14 mouse cellular contexts compared by ENCODE assay signal in the genomic region with DNA sequence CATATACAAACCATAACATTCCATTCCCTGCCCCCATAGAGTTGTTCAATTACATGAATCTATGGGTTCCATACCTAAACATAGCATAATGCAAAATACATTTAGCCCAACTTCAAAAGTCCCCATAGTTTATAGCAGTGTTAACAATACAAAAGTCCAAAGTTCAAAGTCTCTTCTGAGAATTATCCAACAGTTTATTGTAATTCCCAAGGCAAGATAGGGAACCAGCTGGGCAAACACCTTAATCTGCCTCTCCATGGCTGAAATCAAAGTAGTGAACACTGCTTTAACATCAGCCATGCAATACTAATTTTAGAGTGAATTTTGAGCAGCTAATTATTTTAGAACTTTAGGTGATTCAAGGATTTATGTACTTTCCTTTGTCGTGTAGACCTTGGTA.
DNase-seq lines count a peak whose midpoint lies in the region; ATAC-seq and TF ChIP-seq lines count a peak whose summit lies in the region.
"Had no signal": no experiment of that assay in that cellular context is flagged by ENCODE, and none has a peak within 500 bp of the region (broad histone marks: within the 10 kb centered on the region; RNA-seq: fewer than 3 reads in every experiment).

No protein-coding gene starts in this region.

- ATAC-seq in kidney, embryonic 16.5 days (ENCODE audit: low FRiP score, low TSS enrichment): no peak
- ATAC-seq in intestine, embryonic 15.5 days: peak; percentile 67
- ATAC-seq in intestine, embryonic 16.5 days: peak; percentile 94
- 0 out of 2 replicates have a peak, but pooled peaks have one; percentile 14 for ATAC-seq in stomach, embryonic 15.5 days (ENCODE audit: insufficient read depth, low FRiP score, low read depth)
- ATAC-seq in granulocyte monocyte progenitor cell, adult 5-6 weeks (replicated peaks; ENCODE audit: poor library complexity, severe bottlenecking): no peak
- ATAC-seq: forebrain, embryonic 16.5 days had no signal

- TF ChIP-seq CTCF in kidney, adult 2 months (conservative IDR thresholded peaks at IDR 0.05; ENCODE audit: insufficient read depth, insufficient read length, low read depth, low read length): no peak
- no peak for TF ChIP-seq CTCF in lung, adult 2 months (IDR thresholded peaks at IDR 0.05; ENCODE audit: insufficient read depth, low read length)

- 46% methylated on average over 1 of the region's 1 CpGs for WGBS in kidney, adult 2 months
- 45% methylated on average over 1 of the region's 1 CpGs for WGBS in kidney, embryonic 16.5 days
- WGBS in intestine, embryonic 15.5 days: 48% methylated on average over 1 of the region's 1 CpGs
- WGBS in intestine, embryonic 16.5 days: 57% methylated on average over 1 of the region's 1 CpGs
- WGBS in stomach, embryonic 15.5 days: 42% methylated on average over 1 of the region's 1 CpGs
- WGBS in lung, adult 2 months: 49% methylated on average over 1 of the region's 1 CpGs

- H3K27ac ChIP-seq in kidney, adult 2 months (ENCODE audit: insufficient read depth, low read depth, low read length): no peak overlapping the region
- no peak overlapping the region for H3K27ac ChIP-seq in kidney, embryonic 16.5 days (ENCODE audit: low read length)
- no peak overlapping the region for H3K27ac ChIP-seq in intestine, embryonic 15.5 days
- H3K27ac ChIP-seq in intestine, embryonic 16.5 days (ENCODE audit: low read length): no peak overlapping the region
- no peak overlapping the region for H3K27ac ChIP-seq in stomach, embryonic 15.5 days
- H3K27ac ChIP-seq: embryonic facial prominence, embryonic 13.5 days; embryonic facial prominence, embryonic 15.5 days; forebrain, embryonic 10.5 days; forebrain, embryonic 13.5 days had no signal

- H3K9me3 ChIP-seq in kidney, embryonic 16.5 days (ENCODE audit: low read length): no peaks in the 10 kb centered on the region
- H3K9me3 ChIP-seq in intestine, embryonic 15.5 days: no peaks in the 10 kb centered on the region
- no peaks in the 10 kb centered on the region for H3K9me3 ChIP-seq in intestine, embryonic 16.5 days (ENCODE audit: control insufficient read depth, low read length)
- H3K9me3 ChIP-seq in stomach, embryonic 15.5 days: no peaks in the 10 kb centered on the region
- H3K9me3 ChIP-seq: embryonic facial prominence, embryonic 13.5 days; embryonic facial prominence, embryonic 15.5 days; forebrain, embryonic 10.5 days; forebrain, embryonic 13.5 days had no signal

- no peak overlapping the region for H3K4me2 ChIP-seq in kidney, embryonic 16.5 days (replicated peaks; ENCODE audit: low read depth, low read length)
- H3K4me2 ChIP-seq in intestine, embryonic 15.5 days (replicated peaks): no peak overlapping the region
- H3K4me2 ChIP-seq in intestine, embryonic 16.5 days (ENCODE audit: low read depth, low read length): no peak overlapping the region
- H3K4me2 ChIP-seq in stomach, embryonic 15.5 days: no peak overlapping the region
- H3K4me2 ChIP-seq: embryonic facial prominence, embryonic 13.5 days; embryonic facial prominence, embryonic 15.5 days; forebrain, embryonic 13.5 days had no signal

- H3K4me3 ChIP-seq in kidney, adult 2 months (ENCODE audit: insufficient read depth, low read depth, low read length): no peak overlapping the region
- no peak overlapping the region for H3K4me3 ChIP-seq in kidney, embryonic 16.5 days (ENCODE audit: low read length)
- H3K4me3 ChIP-seq in intestine, embryonic 15.5 days (replicated peaks): no peak overlapping the region
- H3K4me3 ChIP-seq in intestine, embryonic 16.5 days (ENCODE audit: low read length): no peak overlapping the region
- no peak overlapping the region for H3K4me3 ChIP-seq in stomach, embryonic 15.5 days (replicated peaks)
- no peak overlapping the region for H3K4me3 ChIP-seq in lung, adult 2 months (replicated peaks; ENCODE audit: extremely low read depth, low read depth, low read length)
- H3K4me3 ChIP-seq: embryonic facial prominence, embryonic 13.5 days; embryonic facial prominence, embryonic 15.5 days; erythroblast, embryonic 14.5 days; forebrain, embryonic 10.5 days; forebrain, embryonic 13.5 days had no signal

- no peaks in the 10 kb centered on the region for H3K36me3 ChIP-seq in kidney, adult 2 months (ENCODE audit: control insufficient read depth, insufficient read depth, low read length)
- H3K36me3 ChIP-seq in kidney, embryonic 16.5 days (ENCODE audit: insufficient read depth, low read length): no peaks in the 10 kb centered on the region
- no peaks in the 10 kb centered on the region for H3K36me3 ChIP-seq in intestine, embryonic 15.5 days
- H3K36me3 ChIP-seq in intestine, embryonic 16.5 days (ENCODE audit: control insufficient read depth, insufficient read depth, low read length): no peaks in the 10 kb centered on the region
- H3K36me3 ChIP-seq in stomach, embryonic 15.5 days: no peaks in the 10 kb centered on the region
- H3K36me3 ChIP-seq: embryonic facial prominence, embryonic 13.5 days; embryonic facial prominence, embryonic 15.5 days; forebrain, embryonic 10.5 days had no signal

- no peaks in the 10 kb centered on the region for H3K4me1 ChIP-seq in kidney, adult 2 months (ENCODE audit: control insufficient read depth, insufficient read depth, low read length)
- no peaks in the 10 kb centered on the region for H3K4me1 ChIP-seq in kidney, embryonic 16.5 days (ENCODE audit: insufficient read depth, low read length)
- no peaks in the 10 kb centered on the region for H3K4me1 ChIP-seq in intestine, embryonic 15.5 days (replicated peaks)
- no peaks in the 10 kb centered on the region for H3K4me1 ChIP-seq in intestine, embryonic 16.5 days (ENCODE audit: control insufficient read depth, insufficient read depth, low read length)
- no peaks in the 10 kb centered on the region for H3K4me1 ChIP-seq in stomach, embryonic 15.5 days
- H3K4me1 ChIP-seq in lung, adult 2 months (ENCODE audit: control insufficient read depth, insufficient read depth, low read length): no peaks in the 10 kb centered on the region
- H3K4me1 ChIP-seq: embryonic facial prominence, embryonic 13.5 days; embryonic facial prominence, embryonic 15.5 days; forebrain, embryonic 10.5 days; forebrain, embryonic 13.5 days had no signal

- no peak for TF ChIP-seq POLR2A in kidney, adult 2 months (IDR thresholded peaks at IDR 0.05; ENCODE audit: low read depth, low read length)
- no peak for TF ChIP-seq POLR2A in lung, adult 2 months (IDR thresholded peaks at IDR 0.05; ENCODE audit: borderline replicate concordance, extremely low read depth, low read depth, low read length)

- H3K27me3 ChIP-seq in kidney, adult 2 months (replicated peaks; ENCODE audit: control insufficient read depth, insufficient read depth, low read length): no peaks in the 10 kb centered on the region
- no peaks in the 10 kb centered on the region for H3K27me3 ChIP-seq in kidney, embryonic 16.5 days (ENCODE audit: insufficient read depth, low read length)
- no peaks in the 10 kb centered on the region for H3K27me3 ChIP-seq in intestine, embryonic 15.5 days (replicated peaks)
- H3K27me3 ChIP-seq in intestine, embryonic 16.5 days (replicated peaks; ENCODE audit: control insufficient read depth, insufficient read depth, low read length): no peaks in the 10 kb centered on the region
- no peaks in the 10 kb centered on the region for H3K27me3 ChIP-seq in stomach, embryonic 15.5 days (replicated peaks)
- H3K27me3 ChIP-seq: embryonic facial prominence, embryonic 13.5 days; embryonic facial prominence, embryonic 15.5 days; forebrain, embryonic 13.5 days had no signal

- peak; percentile 3 for DNase-seq in kidney, adult 2 months
- no peak for DNase-seq in lung, adult 2 months
- DNase-seq in cerebellum, adult 18-20 months: no peak

- no peak overlapping the region for H3K9ac ChIP-seq in kidney, embryonic 16.5 days (replicated peaks; ENCODE audit: low read length)
- H3K9ac ChIP-seq in intestine, embryonic 15.5 days: no peak overlapping the region
- H3K9ac ChIP-seq in intestine, embryonic 16.5 days (ENCODE audit: low read depth, low read length): no peak overlapping the region
- H3K9ac ChIP-seq in stomach, embryonic 15.5 days: no peak overlapping the region
- H3K9ac ChIP-seq: embryonic facial prominence, embryonic 13.5 days; embryonic facial prominence, embryonic 15.5 days; forebrain, embryonic 13.5 days had no signal

Comparison
In these comparisons a context has a peak if more than half of its experiments do, and no peak if none do; other contexts are left out.
1. ATAC-seq: peak in intestine, embryonic 15.5 days (single experiment), intestine, embryonic 16.5 days (single experiment) and stomach, embryonic 15.5 days (single experiment); none in kidney, embryonic 16.5 days (single experiment) and granulocyte monocyte progenitor cell, adult 5-6 weeks (single experiment).